Mouse (Mus musculus): ENCODE results near the gene Kansl1l. TPM values are rescaled to one million over a fixed set of nuclear protein-coding genes. Genes with fewer than 3 reads are reported as not detected.

Kansl1l gene
- polyA plus RNA-seq (2014; fragmentation: Illumina TruSeq; extraction: RNeasy Lipid Tissue Mini Kit (QIAGEN cat#74804); ENCODE audit: low read depth, low replicate concordance), result 46.4 TPM

DNA sequence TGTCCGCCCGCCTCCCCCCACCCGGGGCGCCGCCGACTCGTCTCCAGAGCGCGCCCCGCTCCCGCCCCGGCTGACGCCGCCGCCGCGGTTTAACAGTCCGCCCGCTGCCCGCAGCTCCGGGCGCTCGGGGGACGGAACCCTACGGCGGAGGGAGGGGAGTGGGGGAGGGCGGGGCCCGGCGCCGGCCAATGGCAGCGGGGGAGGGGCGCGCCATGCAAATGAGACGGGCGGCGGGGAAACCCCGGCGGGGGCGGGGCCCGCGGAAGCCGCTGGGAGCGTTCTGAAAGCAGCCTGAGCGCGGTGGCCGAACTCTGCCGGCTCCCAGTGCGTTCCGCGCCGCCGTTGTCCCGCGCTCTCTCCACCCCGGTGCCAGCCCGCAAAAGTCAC lies at the start of gene Kansl1l:
Gene Kansl1l, minus strand, starts transcription at position 110 of the 387 bp plus-strand sequence.

DNA sequence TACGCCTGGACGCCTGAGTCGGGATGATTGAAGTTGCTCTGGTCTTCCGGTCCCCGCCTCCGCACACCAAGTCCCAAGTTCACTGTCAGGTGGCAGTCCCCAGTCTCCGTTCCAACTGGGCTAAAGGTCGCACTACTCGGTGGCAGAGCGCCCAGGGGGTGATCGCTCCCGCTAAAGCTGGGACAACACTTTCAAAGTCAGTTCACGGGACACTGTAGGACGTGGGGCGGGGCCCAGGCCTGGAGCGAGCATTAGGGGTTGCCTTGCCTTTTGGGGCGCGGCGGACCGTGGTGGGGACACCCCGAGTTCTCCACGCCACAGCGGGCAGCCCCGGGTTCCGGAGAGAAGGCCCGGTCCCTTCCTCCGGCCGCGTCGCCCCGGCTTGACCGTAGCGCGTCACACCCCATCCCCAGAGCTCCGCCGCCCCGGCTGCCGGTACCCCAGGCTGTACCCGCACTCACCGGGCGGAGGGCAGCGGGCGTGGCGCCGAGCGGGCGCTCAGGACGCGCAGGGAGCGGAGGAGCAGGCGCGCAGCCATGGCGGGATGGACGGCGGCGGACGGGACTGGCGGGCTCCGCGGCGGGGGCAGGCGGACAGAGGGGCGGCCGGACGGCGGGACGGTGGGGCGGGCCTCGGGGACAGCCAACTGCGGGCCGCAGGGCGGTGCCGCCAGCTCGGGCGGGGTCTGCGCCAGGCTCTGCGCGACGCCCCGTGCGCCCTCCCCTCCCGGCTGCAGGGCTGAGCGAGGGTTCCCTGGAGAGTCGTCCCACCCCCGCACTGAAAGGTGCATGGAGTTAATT lies 45.5 kb upstream of the Kansl1l start, which contains the start of gene Acadl:
Gene Acadl, minus strand, starts transcription at position 566 of the 800 bp plus-strand sequence.

DNA sequence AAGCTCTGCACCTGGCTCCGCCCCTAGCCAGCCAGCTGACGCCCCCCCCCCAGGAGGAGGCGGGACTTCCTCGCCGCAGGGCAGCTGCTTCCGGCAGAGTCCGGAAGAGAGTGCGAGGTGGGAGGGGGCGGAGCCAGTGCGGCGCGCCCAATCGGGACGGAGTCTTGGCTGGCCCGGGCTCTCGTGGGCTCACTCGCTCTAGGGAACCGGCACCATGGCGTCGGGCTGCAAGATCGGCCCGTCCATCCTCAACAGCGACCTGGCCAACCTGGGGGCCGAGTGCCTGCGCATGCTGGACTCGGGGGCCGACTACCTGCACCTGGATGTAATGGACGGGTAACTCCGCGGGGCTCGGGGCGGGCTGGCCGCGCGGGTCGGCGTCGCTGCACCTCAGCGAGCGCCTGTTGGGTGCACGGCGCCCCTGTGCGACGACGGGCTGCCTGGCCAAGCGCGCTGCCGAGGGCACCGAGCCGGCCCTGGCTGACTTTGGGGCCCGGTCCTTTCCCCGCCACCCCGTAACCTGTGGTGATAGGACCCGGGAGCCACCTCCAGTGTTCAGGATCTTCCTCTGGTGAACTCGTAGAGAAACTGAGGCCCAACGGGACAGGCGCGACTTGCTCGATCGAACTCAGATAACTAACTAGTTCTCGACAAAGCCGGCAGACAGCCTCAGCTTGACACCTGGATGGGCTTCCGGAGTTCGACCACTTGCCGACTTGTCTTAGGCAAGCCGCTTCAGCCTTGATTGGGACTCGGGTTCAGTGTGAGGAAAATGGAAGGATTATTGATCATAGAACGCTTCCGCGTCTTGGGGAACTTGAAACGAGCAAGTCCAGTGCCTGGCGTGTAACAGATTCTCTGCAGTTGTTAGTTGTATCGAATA lies 116.4 kb downstream of the Kansl1l start, which contains the start of gene Rpe:
Gene Rpe, plus strand, starts transcription at position 139 of the 883 bp plus-strand sequence.

Other genes starting within 250 kb of the Kansl1l start
- gene Rpe, start 116.7 kb downstream of the Kansl1l start, polyA plus RNA-seq (2014; fragmentation: Illumina TruSeq; extraction: RNeasy Lipid Tissue Mini Kit (QIAGEN cat#74804); ENCODE audit: low read depth, low replicate concordance), result 118 TPM
- 264 TPM for gene Acadl, start 45.7 kb upstream of the Kansl1l start, polyA plus RNA-seq (2014; fragmentation: Illumina TruSeq; extraction: RNeasy Lipid Tissue Mini Kit (QIAGEN cat#74804); ENCODE audit: low read depth, low replicate concordance)
- gene Myl1, start 127.8 kb upstream of the Kansl1l start, polyA plus RNA-seq (2014; fragmentation: Illumina TruSeq; extraction: RNeasy Lipid Tissue Mini Kit (QIAGEN cat#74804); ENCODE audit: low read depth, low replicate concordance), result 2.2 TPM
- 15.1 TPM for gene Lancl1, start 221.3 kb upstream of the Kansl1l start, polyA plus RNA-seq (2014; fragmentation: Illumina TruSeq; extraction: RNeasy Lipid Tissue Mini Kit (QIAGEN cat#74804); ENCODE audit: low read depth, low replicate concordance)

Measured in sigmoid colon, adult 10 weeks (tissue).